Mouse (Mus musculus) heart, postnatal 0 days (tissue): ENCODE data around the gene Csrnp3.

Source experiments
- CTCF ChIP-seq: IDR thresholded peaks from 2 replicates; pipeline ENCODE4 v1.5.1; 2016; ENCODE audit warnings: antibody characterized with exemption, control low read depth, low read depth
- EP300 ChIP-seq: IDR thresholded peaks from 2 replicates; pipeline ENCODE4 v1.6.1; 2016; ENCODE audit warnings: antibody characterized with exemption, low read depth

DNA sequence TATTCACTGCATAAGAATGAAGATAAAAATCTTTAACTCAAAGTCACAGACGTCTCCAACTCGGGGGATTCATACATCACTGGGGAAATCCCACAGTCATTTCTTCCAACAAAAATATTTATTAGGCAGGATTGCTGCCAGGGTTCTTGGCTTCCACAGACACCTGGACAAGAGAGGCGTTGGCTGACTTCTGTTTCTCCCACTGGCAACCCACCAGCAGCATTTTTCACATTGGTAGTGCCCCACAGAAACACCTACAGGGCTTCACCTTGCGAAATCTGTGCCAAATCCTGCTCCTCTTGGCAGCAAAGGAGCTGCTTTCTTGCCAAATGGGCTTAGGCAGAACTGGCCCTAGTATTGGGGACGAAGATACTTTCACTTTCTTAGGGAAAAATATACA lies 94.8 kb downstream of the Csrnp3 start:
- TF ChIP-seq CTCF (no peak), EP300 (no peak)
